Mouse (Mus musculus) cortical plate, adult 2 months (tissue): ENCODE data around the gene Antxr1. TPM values are rescaled to one million over a fixed set of nuclear protein-coding genes. Genes with fewer than 3 reads are reported as not detected.

Source experiments
- H3K27ac ChIP-seq: fragments of 200-500 bp; 2 replicates; pipeline ENCODE4 v1.5.1; 2012; ENCODE audit warnings: low read length, control low read depth, inconsistent platforms; ENCODE audit not compliant: insufficient read depth
- H3K4me1 ChIP-seq: fragments of 200-500 bp; 2 replicates; pipeline ENCODE4 v1.6.1; 2011; ENCODE audit warnings: low read length; ENCODE audit not compliant: control insufficient read depth, insufficient read depth
- H3K4me3 ChIP-seq: fragments of 200-500 bp; 2 replicates; pipeline ENCODE4 v1.5.1; 2011; ENCODE audit warnings: mild to moderate bottlenecking, low read length, control low read depth; ENCODE audit not compliant: insufficient read depth
- CTCF ChIP-seq: fragments of 200-500 bp; IDR thresholded peaks from 2 replicates; pipeline ENCODE4 v1.5.1; 2011; ENCODE audit warnings: mild to moderate bottlenecking, control low read depth, low read length; ENCODE audit not compliant: insufficient read depth; ENCODE audit errors: extremely low read depth
- POLR2A ChIP-seq: fragments of 200-500 bp; IDR thresholded peaks from 2 replicates; pipeline ENCODE4 v1.6.1; 2011; ENCODE audit warnings: mild to moderate bottlenecking, low read length, control low read depth; ENCODE audit not compliant: insufficient read depth; ENCODE audit errors: extremely low read depth
- polyA plus RNA-seq: library from polyadenylated mRNA; depleted of rRNA; stranded (reverse); fragments of >200 nt; gene quantifications from 2 replicates; pipeline ENCODE4 v1.2.3, GENCODE M21; 2012

Gene Antxr1
- polyA plus RNA-seq, 1 experiment, result 10.9 TPM

DNA sequence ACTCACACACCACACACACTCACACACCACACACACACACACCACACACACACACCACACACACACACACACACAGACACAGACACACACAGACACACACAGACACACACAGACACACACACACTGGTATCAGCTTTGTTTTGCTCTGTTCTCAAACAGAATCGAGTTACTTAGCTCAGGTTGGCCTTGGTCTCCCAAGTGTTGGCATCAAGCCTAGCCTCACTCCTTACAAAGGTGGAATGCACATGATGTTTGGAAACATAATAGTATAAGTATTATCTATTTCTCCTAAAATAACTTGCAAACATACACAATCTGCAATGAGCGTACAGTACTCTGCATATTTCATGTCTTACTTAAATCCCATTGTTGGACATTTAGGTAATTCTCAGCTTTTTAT, 3.2 kb downstream of the Antxr1 start:
- Histone ChIP-seq H3K4me1 (peaks cover 4% of the 10 kb centered on the region), H3K27ac (no peak overlapping the region), H3K4me3 (no peak overlapping the region; the same call in 1 of the 2 replicates)
- no peak for TF ChIP-seq CTCF

DNA sequence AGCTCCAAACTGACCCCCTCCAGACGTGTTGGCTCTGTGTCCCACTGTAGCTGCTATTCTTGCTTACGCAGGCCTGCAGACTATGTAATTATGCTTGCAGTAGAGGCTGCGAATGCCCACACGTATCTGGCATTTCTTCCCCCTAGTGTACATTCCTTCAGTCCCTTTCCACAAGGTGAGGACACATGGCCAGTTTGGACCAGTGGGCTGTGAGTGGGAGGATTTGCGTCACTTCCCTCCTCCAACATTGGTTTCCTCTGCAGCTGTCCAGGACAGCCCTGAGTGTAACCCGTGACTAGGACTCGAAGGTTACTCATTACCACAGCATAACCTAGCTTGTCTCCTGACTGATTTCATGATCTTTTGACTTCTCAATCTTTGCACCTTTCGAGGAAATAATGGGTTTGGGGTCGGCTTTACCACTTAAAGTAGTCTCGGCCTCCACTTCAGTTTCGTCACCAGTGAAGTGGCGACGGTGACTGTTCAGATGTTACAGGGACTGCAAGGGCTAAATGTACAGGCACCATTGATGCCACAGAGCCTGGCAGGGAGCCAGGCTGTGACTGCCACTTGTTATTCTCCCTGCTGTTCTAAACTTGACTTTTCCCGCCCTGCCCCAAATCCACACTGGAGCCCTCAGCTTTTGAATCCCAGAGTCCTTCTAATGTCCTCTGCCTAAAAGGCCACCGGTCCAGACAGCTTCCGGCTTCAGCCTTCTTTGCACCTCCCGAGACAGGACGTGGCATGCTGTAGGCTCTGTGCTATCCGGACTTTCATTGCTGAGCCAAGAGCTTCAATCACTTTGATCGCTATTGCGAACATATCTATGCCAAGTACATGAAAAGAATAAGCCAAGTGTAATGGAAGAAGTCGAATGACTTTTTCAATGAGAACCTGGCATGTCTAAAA, 7.1 kb downstream of the Antxr1 start:
- TF ChIP-seq CTCF (no peak), POLR2A (no peak)
- peaks cover 4% of the 10 kb centered on the region for H3K4me1 ChIP-seq
- H3K27ac ChIP-seq, result no peak overlapping the region

GRCm38 (mm10) chr6:87326932-87327331, 8.7 kb downstream of the Antxr1 start:
- TF ChIP-seq CTCF (no peak), POLR2A (no peak)
- H3K4me1 ChIP-seq, result peaks cover 2% of the 10 kb centered on the region
- no peak overlapping the region for H3K27ac ChIP-seq
- H3K4me3 ChIP-seq, result no peak overlapping the region

More for the DNA sequence above, 7.1 kb downstream of the Antxr1 start:
- H3K4me3 ChIP-seq, result no peak overlapping the region

DNA sequence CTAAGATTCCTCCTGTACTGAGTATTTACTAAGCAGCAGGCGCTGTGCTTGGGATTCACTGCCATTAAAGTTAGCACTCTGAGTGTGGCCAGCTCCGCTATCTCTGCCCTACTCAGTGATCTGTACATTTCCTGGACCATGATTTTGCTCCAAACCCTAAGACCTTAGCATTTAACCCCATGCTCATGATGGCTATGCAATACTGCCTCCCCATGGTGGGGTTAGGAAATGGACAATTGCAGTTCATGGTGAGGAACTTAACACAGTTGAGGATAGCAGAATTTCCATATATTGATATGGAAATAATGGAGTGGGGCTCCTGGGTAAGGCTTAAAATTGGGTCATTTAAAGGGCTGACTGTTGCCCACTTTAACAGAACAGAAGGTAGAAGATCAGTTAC, 12.2 kb downstream of the Antxr1 start:
- TF ChIP-seq CTCF (peak; percentile 65), POLR2A (no peak)
- peaks cover 2% of the 10 kb centered on the region; the same call in 1 of the 2 replicates for H3K4me1 ChIP-seq
- H3K27ac ChIP-seq, result no peak overlapping the region
- no peak overlapping the region for H3K4me3 ChIP-seq

GRCm38 (mm10) chr6:87318651-87319050, 17.0 kb downstream of the Antxr1 start:
- no peak overlapping the region for H3K4me3 ChIP-seq
- TF ChIP-seq POLR2A (no peak), CTCF (no peak)
- no peak overlapping the region for H3K27ac ChIP-seq
- no peaks in the 10 kb centered on the region for H3K4me1 ChIP-seq

DNA sequence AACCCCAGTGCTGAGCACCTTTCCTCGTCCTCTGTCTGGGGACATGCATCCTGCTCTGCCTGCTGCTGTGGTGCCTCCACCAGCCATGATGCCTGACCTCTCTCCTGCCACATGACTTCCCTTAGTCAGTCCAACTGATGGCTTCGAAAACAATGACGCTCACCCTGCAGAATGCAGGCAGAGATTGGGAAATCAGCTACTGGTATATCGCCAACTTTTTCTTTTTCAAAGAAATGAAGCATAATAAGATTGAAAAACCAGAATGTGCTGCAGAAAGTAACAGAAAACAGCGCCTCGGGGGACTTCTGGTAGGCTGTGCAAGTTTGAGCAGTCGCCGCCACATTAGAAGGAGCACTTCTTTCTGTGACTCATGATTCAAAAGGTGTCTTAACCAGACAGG, 18.7 kb downstream of the Antxr1 start:
- Histone ChIP-seq H3K4me1 (no peaks in the 10 kb centered on the region; the same call in 1 of the 2 replicates), H3K4me3 (no peak overlapping the region), H3K27ac (no peak overlapping the region)
- TF ChIP-seq POLR2A, result no peak
- no peak for TF ChIP-seq CTCF

DNA sequence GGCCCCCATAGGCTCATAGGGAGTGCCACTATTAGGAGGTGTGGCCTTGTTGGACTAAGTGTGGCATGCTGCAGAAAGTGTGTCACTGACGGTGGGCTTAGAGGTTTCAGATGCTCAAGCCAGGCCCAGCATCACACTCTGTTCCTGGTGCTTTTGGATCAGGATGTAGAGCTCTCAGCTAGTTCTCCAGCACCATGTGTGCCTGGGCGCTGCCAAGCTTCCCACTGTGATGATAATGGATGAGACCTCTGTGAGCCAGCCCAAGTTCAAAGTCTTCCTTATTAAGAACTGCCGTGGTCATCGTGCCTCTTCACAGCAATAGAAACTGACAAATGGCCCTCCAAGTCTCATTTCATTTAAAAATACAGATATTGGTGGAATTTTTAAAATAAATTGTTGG, 22.9 kb downstream of the Antxr1 start:
- no peak for TF ChIP-seq CTCF
- TF ChIP-seq POLR2A, result no peak
- Histone ChIP-seq H3K4me1 (no peaks in the 10 kb centered on the region; the same call in 1 of the 2 replicates), H3K4me3 (no peak overlapping the region), H3K27ac (no peak overlapping the region)

GRCm38 (mm10) chr6:87304486-87304885, 31.1 kb downstream of the Antxr1 start:
- Histone ChIP-seq H3K4me3 (no peak overlapping the region), H3K4me1 (no peaks in the 10 kb centered on the region; the same call in none of the 2 replicates), H3K27ac (no peak overlapping the region)
- TF ChIP-seq POLR2A (no peak), CTCF (no peak)

DNA sequence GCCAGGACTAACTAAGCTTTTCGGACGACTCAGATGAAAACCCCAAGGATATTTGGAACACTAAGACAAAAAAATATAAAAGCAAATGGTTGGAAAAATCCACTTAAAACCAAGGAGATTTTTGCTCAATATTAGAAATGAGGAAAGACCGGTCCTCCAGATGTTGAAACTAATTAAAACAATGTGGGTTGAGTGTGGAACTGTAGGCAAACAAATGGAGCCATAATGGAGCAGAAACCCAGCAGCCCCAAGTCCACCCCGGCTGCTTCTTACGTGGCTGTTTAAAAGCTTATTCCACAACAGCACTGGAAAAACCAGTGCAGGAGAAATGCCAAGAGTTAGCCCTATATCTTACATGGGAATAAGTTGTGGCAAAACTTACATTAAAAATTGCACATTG, 32.9 kb downstream of the Antxr1 start:
- H3K4me1 ChIP-seq, result no peaks in the 10 kb centered on the region; the same call in none of the 2 replicates
- no peak overlapping the region for H3K27ac ChIP-seq
- TF ChIP-seq POLR2A, result no peak
- no peak for TF ChIP-seq CTCF
- H3K4me3 ChIP-seq, result no peak overlapping the region

- TF ChIP-seq CTCF (no peak), POLR2A (no peak)
- H3K4me1 ChIP-seq, result no peaks in the 10 kb centered on the region; the same call in none of the 2 replicates
- H3K27ac ChIP-seq, result no peak overlapping the region
Observed at GRCm38 (mm10) chr6:87301991-87302390, 33.6 kb downstream of the Antxr1 start.

More at GRCm38 (mm10) chr6:87301991-87302390, 33.6 kb downstream of the Antxr1 start:
- no peak overlapping the region for H3K4me3 ChIP-seq
